Mouse (Mus musculus) frontal cortex, postnatal 36 days (tissue): ENCODE measurements at regions not wholly inside any gene's neighbourhood (a gene's known extent, or its start where the extent isn't known, plus 50 kb on each side); places are given as distances from the start of the nearest gene placed in this dataset.

Source experiments
- DNase-seq, 2 experiments: peaks; one replicate each; pipeline ENCODE4 v3.0.0; 2022; ENCODE audit warnings: low spot score in 2 of 2

GRCm38 (mm10) chr17:54065187-54065795 is 74.8 kb upstream of the Sult1c1 start:
- peak in 1 of 2 experiments; percentile 0 for DNase-seq

DNA sequence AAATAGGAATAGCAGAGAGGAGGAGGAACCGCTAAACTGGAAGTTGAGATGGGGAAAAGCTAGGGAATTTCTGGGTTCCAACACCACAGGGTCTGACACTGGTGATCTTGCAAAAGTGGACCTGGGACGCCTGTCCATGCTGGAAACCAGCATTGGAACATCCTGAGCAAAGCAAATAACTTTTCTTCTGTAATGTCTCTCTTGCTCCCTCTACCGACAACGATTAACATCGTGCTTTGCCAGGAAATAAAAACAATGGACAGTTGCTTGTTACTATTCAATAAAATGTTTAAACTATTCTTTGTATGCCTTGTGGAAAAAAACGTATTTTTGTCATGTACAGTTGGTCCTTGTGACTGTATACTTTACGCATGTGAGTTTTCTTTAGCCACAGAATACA is 70.8 kb upstream of the Sult1c1 start:
- DNase-seq, result peak; percentile 3 to 20
